Mouse (Mus musculus): ENCODE results near the gene Ptprm. TPM values are rescaled to one million over a fixed set of nuclear protein-coding genes. Genes with fewer than 3 reads are reported as not detected.

The Ptprm gene
- total and polyA plus RNA-seq, 3 experiments = not detected

DNA sequence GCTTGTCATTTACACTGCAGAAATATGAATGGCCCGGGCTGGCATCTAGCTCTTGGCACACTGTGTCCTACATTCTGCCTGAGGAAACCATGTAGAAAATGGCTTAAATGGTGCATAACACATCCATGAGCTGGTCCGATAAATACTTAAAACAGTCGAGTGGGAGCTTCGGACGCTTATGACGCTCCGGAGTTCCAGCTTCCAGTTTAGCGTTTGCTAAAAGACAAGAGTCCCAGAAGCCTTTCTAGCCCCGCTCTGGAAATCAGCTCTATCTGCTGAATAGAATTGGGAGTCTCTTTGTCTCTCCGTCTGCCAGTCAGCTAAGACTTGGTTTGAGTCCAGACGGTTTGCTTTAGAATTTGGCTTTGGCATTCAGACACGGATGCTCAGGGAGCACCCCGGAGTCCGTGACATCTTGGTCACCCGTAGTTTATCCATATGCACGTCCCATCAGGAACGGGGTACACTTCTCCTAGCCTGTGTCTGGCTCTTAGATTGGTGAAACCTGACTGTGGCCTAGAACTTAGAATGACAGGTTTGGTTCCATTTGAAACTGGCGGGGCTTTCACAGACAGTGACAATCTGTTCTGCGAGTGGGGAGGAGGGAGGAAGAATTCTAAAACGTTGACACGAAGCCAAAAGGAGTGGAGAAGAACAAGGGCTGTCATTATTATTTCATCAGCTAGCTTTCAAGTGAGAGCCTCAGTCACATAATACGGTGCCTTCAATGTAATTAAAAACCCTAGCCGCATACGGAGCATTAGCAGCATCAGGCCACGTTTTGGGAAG, 667.4 kb downstream of the Ptprm start:
- no peaks in the 10 kb centered on the region for H3K9me3 ChIP-seq (replicated peaks; ENCODE audit: insufficient read depth, low read length)
- DNase-seq (ENCODE audit: low read depth, low spot score) = no peak
- no peak overlapping the region for H3K9ac ChIP-seq (ENCODE audit: control insufficient read depth, low read depth, low read length, poor library complexity, severe bottlenecking)
- no peaks in the 10 kb centered on the region for H3K36me3 ChIP-seq (ENCODE audit: control insufficient read depth in 1 of 2, insufficient read depth in 2 of 2, low read length in 2 of 2)
- no peaks in the 10 kb centered on the region for H3K79me2 ChIP-seq (ENCODE audit: control insufficient read depth, insufficient read depth, low read length, poor library complexity)
- H3K27me3 ChIP-seq (ENCODE audit: control insufficient read depth in 1 of 2, insufficient read depth in 2 of 2, low read length in 2 of 2) = no peaks in the 10 kb centered on the region
- no peak overlapping the region for H3K4me3 ChIP-seq (ENCODE audit: control insufficient read depth in 1 of 2, insufficient read depth in 1 of 2, low read depth in 2 of 2, low read length in 2 of 2)
- no peak overlapping the region for H3K27ac ChIP-seq (ENCODE audit: control insufficient read depth, low read depth, low read length)
- TF ChIP-seq HCFC1 (IDR thresholded peaks at IDR 0.05; ENCODE audit: low read depth, low read length) = no peak
- no peak for TF ChIP-seq KAT2A (conservative IDR thresholded peaks at IDR 0.05; ENCODE audit: low read depth, low read length)
- no peaks in the 10 kb centered on the region for H3K4me1 ChIP-seq (ENCODE audit: control insufficient read depth in 1 of 2, insufficient read depth in 2 of 2, low read length in 2 of 2)

DNA sequence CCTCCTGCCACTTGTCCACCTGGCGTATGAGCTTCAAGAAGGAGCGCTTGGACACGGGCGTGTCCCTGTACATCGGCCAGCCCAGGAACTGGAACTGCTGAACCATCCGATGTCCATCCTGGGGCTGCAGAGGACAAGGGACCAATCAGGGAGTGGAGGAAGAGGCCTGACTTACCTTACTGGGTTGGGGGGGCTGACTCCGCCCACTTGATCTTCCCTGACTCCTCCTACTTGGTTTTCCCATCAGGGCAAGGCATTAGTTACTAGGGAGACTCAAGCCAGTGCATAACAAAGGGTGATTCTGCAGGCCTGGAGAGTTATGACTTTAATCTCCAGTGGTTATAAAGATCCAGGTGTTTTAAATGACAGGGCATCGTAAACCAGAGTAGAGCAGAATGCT, 670.8 kb downstream of the Ptprm start:
- H3K9me3 ChIP-seq (replicated peaks; ENCODE audit: insufficient read depth, low read length) = no peaks in the 10 kb centered on the region
- TF ChIP-seq SMC3 (IDR thresholded peaks at IDR 0.05; ENCODE audit: low read depth, low read length) (no peak), TBP (IDR thresholded peaks at IDR 0.05; ENCODE audit: low read depth, low read length) (no peak), CHD2 (IDR thresholded peaks at IDR 0.05; ENCODE audit: low read length) (no peak), MEF2A (IDR thresholded peaks at IDR 0.05; ENCODE audit: extremely low read depth, insufficient replicate concordance, low read depth, low read length, poor library complexity, severe bottlenecking) (no peak), ZC3H11A (IDR thresholded peaks at IDR 0.05; ENCODE audit: low read depth, low read length) (no peak), MYB (IDR thresholded peaks at IDR 0.05; ENCODE audit: low read depth, low read length) (no peak), ELF1 (IDR thresholded peaks at IDR 0.05; ENCODE audit: low read depth, low read length) (no peak), E2F4 (IDR thresholded peaks at IDR 0.05; ENCODE audit: borderline replicate concordance, low read depth, low read length) (no peak), MYC (IDR thresholded peaks at IDR 0.05; ENCODE audit: low read depth, low read length) (no peak), POLR2AphosphoS5 (IDR thresholded peaks at IDR 0.05; ENCODE audit: borderline replicate concordance, low read depth, low read length) (no peak), CTCF (IDR thresholded peaks at IDR 0.05 in 2 of 3, conservative IDR thresholded peaks at IDR 0.05 in 1 of 3; ENCODE audit: control insufficient read depth in 1 of 3, insufficient read depth in 1 of 3, low read depth in 2 of 3, low read length in 3 of 3, poor library complexity in 1 of 3, severe bottlenecking in 1 of 3) (no peak), ZNF384 (IDR thresholded peaks at IDR 0.05; ENCODE audit: low read depth, low read length) (no peak), MAFK (IDR thresholded peaks at IDR 0.05; ENCODE audit: borderline replicate concordance, low read depth, low read length) (no peak), JUND (IDR thresholded peaks at IDR 0.05; ENCODE audit: low read depth, low read length) (no peak), HCFC1 (IDR thresholded peaks at IDR 0.05; ENCODE audit: low read depth, low read length) (no peak), POLR2AphosphoS2 (IDR thresholded peaks at IDR 0.05; ENCODE audit: low read length) (no peak)
- no peak for DNase-seq (ENCODE audit: low read depth, low spot score)

More for the DNA sequence above, 670.8 kb downstream of the Ptprm start:
- H3K27ac ChIP-seq (ENCODE audit: control insufficient read depth, low read depth, low read length) = no peak overlapping the region
- no peaks in the 10 kb centered on the region for H3K4me1 ChIP-seq (ENCODE audit: control insufficient read depth in 1 of 2, insufficient read depth in 2 of 2, low read length in 2 of 2)
- no peak overlapping the region for H3K9ac ChIP-seq (ENCODE audit: control insufficient read depth, low read depth, low read length, poor library complexity, severe bottlenecking)
- H3K27me3 ChIP-seq (ENCODE audit: control insufficient read depth in 1 of 2, insufficient read depth in 2 of 2, low read length in 2 of 2) = no peaks in the 10 kb centered on the region
- no peaks in the 10 kb centered on the region for H3K79me2 ChIP-seq (ENCODE audit: control insufficient read depth, insufficient read depth, low read length, poor library complexity)
- H3K4me3 ChIP-seq (ENCODE audit: control insufficient read depth in 1 of 2, insufficient read depth in 1 of 2, low read depth in 2 of 2, low read length in 2 of 2) = no peak overlapping the region
- no peaks in the 10 kb centered on the region for H3K36me3 ChIP-seq (ENCODE audit: control insufficient read depth in 1 of 2, insufficient read depth in 2 of 2, low read length in 2 of 2)
